Mouse (Mus musculus) C2C12 (cell line): ENCODE results near the gene Tmc8. TPM values are rescaled to one million over a fixed set of nuclear protein-coding genes. Genes with fewer than 3 reads are reported as not detected.
A peak's percentile ranks its signal among the peaks of the same experiment; 100 is the strongest.

ENCODE experiments used
- H3K27me3 ChIP-seq: one replicate; pipeline ENCODE4 v1.6.1; 2011; ENCODE audit not compliant: control insufficient read depth, insufficient read depth, insufficient read length
- H3K36me3 ChIP-seq: one replicate; pipeline ENCODE4 v1.6.1; 2011; ENCODE audit not compliant: control insufficient read depth, insufficient read depth
- H3K4me3 ChIP-seq: one replicate; pipeline ENCODE4 v1.5.1; 2011; ENCODE audit warnings: mild to moderate bottlenecking, control low read depth; ENCODE audit not compliant: poor library complexity, insufficient read depth, severe bottlenecking
- H3K79me2 ChIP-seq: one replicate; pipeline ENCODE4 v1.6.1; 2011; ENCODE audit not compliant: control insufficient read depth, insufficient read depth
- H3K79me3 ChIP-seq: one replicate; pipeline ENCODE4 v1.6.1; 2011; ENCODE audit warnings: low read depth, control low read depth
- H3ac ChIP-seq: one replicate; pipeline ENCODE3; 2011; ENCODE audit warnings: low read depth; ENCODE audit not compliant: control insufficient read depth, insufficient read length
- CEBPB ChIP-seq: IDR thresholded peaks from one replicate; pipeline ENCODE4 v1.6.1; 2011; ENCODE audit warnings: low read depth, mild to moderate bottlenecking, control low read depth, moderate library complexity
- CTCF ChIP-seq: IDR thresholded peaks from one replicate; pipeline ENCODE4 v1.5.1; 2011; ENCODE audit not compliant: control insufficient read depth, insufficient read depth, insufficient read length
- FOSL1 ChIP-seq: IDR thresholded peaks from one replicate; pipeline ENCODE4 v1.8.0; 2011; ENCODE audit warnings: mild to moderate bottlenecking, low read length; ENCODE audit not compliant: poor library complexity, insufficient read depth, severe bottlenecking
- MAX ChIP-seq: IDR thresholded peaks from one replicate; pipeline ENCODE4 v1.6.1; 2011; ENCODE audit warnings: mild to moderate bottlenecking, control low read depth
- MYOD1 ChIP-seq: IDR thresholded peaks from one replicate; pipeline ENCODE4 v1.6.1; 2011; ENCODE audit warnings: low read depth; ENCODE audit not compliant: control insufficient read depth, insufficient read length
- MYOG ChIP-seq: IDR thresholded peaks from one replicate; pipeline ENCODE4 v1.6.1; 2011; ENCODE audit not compliant: control insufficient read depth, insufficient read length; ENCODE audit errors: extremely low read depth
- USF1 ChIP-seq: IDR thresholded peaks from one replicate; pipeline ENCODE4 v1.6.1; 2011; ENCODE audit warnings: low read depth, mild to moderate bottlenecking, control low read depth, moderate library complexity
- polyA plus RNA-seq: library from polyadenylated mRNA; unstranded; fragments of >200 nt; fragmentation: generic; extraction: Trizol; gene quantifications from one replicate; pipeline ENCODE4 v1.2.1, GENCODE M21; 2012; ENCODE audit warnings: missing spikeins

Gene Tmc8
- polyA plus RNA-seq, 1 experiment, result 0.09 TPM

DNA sequence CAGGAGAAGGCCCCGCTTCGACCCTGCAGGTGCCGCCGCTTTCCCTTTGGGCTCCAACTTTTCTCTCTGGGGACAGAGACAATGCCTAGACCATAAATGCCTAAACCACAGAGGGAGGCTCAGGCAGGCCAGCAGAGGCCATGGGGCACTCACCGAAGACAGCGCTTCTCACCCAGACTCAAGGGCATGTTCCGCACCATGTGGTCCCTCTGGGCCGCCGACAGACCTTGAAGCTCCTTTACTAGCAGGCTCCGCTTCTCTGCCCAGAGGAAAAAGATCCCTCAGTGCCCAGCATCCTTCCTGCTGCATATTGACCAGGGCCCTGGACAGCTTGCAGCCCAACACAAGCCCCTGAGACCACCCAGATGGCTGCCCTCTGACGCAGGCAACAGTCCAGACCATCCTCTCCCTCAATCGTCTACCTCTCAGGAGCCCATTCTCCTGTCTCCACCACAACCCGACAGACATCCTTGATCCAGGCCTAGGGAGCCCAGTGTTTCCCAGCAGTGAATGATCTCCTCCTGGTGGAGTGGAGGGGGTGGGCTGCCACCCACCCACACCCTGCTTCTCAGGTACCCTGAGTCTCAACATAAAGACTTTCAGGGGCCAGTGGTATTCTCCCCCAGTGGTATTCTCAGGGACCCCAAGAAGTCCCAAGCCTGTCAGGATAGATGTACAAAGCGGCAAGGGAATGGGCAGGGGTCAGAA, 5.6 kb upstream of the Tmc8 start:
- no peak for TF ChIP-seq MYOG
- TF ChIP-seq MAX, result no peak
- no peak for TF ChIP-seq CEBPB
- Histone ChIP-seq H3ac (no peak overlapping the region), H3K36me3 (no peaks in the 10 kb centered on the region), H3K4me3 (no peak overlapping the region), H3K79me2 (no peaks in the 10 kb centered on the region), H3K27me3 (no peaks in the 10 kb centered on the region), H3K79me3 (no peaks in the 10 kb centered on the region)

DNA sequence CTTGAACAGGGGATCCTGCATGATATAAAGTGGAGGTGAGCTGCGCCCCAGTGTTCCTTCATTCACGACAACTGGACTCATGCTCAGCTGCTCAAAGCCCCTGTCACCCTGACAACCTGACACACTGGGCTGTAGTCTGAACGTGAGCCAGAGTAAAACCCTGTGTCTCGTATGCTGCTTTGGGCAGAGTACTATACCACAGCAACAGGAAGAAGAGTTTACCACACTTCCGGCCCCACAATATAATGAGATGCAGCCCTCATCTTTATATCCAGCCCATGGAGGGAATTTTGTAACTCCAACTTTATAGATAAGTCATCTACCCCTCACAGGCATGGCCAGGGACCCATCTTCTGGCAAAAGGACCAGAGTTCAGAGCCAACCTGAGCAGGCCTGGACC, 4.8 kb upstream of the Tmc8 start:
- H3K36me3 ChIP-seq, result no peaks in the 10 kb centered on the region
- no peak overlapping the region for H3ac ChIP-seq
- no peak for TF ChIP-seq CTCF
- no peak for TF ChIP-seq MYOD1
- TF ChIP-seq USF1, result no peak
- TF ChIP-seq MYOG, result no peak
- TF ChIP-seq CEBPB, result no peak
- no peak for TF ChIP-seq FOSL1
- TF ChIP-seq MAX, result no peak
- no peaks in the 10 kb centered on the region for H3K27me3 ChIP-seq
- no peaks in the 10 kb centered on the region for H3K79me3 ChIP-seq
- H3K79me2 ChIP-seq, result no peaks in the 10 kb centered on the region
- no peak overlapping the region for H3K4me3 ChIP-seq

DNA sequence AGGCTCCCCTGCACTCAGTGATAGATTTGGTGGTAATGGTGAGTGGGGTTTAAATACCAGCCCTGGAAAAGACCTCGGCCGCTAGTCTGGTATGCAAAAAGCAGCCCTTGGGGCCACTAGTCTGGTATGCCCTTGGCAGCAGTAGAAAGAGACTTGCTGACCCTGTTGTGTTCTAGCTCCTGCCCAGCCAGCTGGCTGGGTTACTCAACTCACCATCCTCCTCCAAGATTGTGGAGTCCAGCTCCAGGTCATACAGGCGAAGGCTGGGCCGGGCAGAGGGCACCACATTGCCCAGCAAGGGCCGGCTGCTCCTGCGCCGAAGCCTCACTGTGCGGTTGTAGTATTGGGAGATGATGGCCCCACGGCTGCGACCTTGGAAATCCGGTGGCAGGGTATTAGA, 3.8 kb upstream of the Tmc8 start:
- Histone ChIP-seq H3K27me3 (no peaks in the 10 kb centered on the region), H3K79me2 (no peaks in the 10 kb centered on the region), H3K36me3 (no peaks in the 10 kb centered on the region), H3K79me3 (no peaks in the 10 kb centered on the region), H3K4me3 (no peak overlapping the region), H3ac (no peak overlapping the region)
- TF ChIP-seq MYOG (no peak), FOSL1 (no peak), MAX (no peak), USF1 (no peak)

DNA sequence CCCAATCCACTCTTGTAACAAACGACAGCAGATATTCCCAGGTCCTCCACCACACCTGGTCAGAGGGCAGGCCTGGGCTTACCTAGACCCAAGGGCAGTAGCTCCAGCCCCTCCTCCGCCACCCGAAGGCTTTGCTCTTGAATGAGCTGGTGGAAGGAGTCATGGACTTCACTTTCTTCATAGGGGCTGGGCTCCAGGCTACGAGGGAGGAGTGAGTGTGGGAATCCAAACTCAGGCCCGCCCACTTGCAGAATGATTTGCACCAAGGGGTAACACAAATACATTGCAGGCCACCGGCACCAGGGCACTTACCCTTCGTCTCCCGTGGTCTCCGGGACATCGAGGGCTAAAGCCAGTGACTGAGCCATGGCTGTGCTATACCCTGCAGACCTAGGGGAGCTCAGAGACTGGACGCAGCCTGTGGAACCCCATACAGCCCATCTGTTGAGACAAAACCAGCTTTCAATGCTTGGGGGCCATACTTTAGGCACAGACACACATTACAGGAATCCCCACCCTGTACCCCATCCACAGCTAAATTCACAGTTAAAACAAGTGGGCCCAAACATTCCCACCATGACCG, 2.9 kb upstream of the Tmc8 start:
- TF ChIP-seq USF1, result no peak
- no peak for TF ChIP-seq MYOG
- TF ChIP-seq CEBPB, result no peak
- TF ChIP-seq MAX, result no peak
- TF ChIP-seq CTCF, result no peak
- TF ChIP-seq FOSL1, result no peak
- no peak for TF ChIP-seq MYOD1
- H3K27me3 ChIP-seq, result no peaks in the 10 kb centered on the region
- H3K4me3 ChIP-seq, result peak overlapping the region; percentile 42
- H3ac ChIP-seq, result peak overlapping the region; percentile 64
- no peaks in the 10 kb centered on the region for H3K79me3 ChIP-seq
- no peaks in the 10 kb centered on the region for H3K79me2 ChIP-seq
- H3K36me3 ChIP-seq, result no peaks in the 10 kb centered on the region

DNA sequence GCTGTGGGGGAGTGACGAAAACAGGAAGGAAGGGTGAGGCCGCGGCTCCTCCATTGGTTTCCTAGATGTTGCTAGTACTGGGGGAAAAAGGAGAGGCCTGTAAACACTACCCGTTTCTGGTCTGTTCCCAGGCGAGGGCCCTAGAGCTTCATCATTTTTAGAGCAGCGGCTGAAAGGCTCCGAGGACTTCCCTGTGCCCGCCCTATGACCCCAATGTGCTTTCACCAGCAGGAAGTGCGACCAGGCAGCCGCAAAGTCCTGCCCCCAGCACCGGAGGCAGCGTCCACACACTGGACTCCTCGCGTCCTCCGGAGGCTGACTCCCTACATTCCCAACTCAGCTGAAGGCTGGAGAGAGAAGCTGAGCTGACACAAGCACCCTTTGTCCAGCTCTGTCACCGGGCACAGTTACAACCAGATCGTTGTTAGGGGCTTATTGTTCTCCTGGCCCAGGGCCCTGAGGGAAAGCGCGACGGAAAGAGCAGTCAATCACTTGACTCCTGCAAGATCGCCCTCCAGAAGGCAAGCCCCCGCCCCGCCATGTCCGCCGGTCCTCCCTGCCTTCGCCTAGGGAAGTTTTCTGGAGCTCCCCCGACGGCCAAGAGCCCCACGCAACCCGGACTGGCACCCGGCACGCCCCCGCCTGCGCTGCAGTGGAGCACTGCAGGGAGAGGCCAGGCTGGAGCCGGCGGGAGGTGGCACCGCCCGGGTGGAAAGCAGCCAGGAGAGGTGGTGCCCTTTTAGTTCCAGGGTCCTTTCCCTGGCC, 2.3 kb upstream of the Tmc8 start:
- no peaks in the 10 kb centered on the region for H3K79me3 ChIP-seq
- no peaks in the 10 kb centered on the region for H3K79me2 ChIP-seq
- H3ac ChIP-seq, result peak overlapping the region; percentile 64
- H3K4me3 ChIP-seq, result peak overlapping the region; percentile 42
- no peaks in the 10 kb centered on the region for H3K27me3 ChIP-seq
- no peaks in the 10 kb centered on the region for H3K36me3 ChIP-seq
- TF ChIP-seq FOSL1 (no peak), CTCF (no peak), MYOD1 (no peak), CEBPB (no peak), MAX (no peak), USF1 (no peak), MYOG (no peak)

DNA sequence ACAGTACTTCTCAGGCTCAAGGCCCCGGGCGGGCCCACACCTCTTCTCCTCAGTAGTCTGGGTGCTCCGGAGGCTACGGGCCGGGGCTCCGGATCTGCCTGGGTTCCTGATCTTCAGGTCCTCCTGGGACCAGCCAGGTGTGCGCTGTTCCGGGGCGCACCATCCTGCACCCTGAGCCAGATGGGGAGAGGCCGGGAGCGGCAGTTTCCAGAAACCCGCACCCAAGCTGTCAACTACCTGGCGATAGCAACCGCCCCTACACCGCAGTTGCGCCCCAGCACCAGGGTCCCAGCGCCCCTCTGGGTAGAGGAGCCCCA, 1.7 kb upstream of the Tmc8 start:
- TF ChIP-seq MYOD1 (no peak), CEBPB (no peak), FOSL1 (no peak), USF1 (no peak), CTCF (no peak), MAX (no peak), MYOG (no peak)
- H3ac ChIP-seq, result peak overlapping the region; percentile 64
- H3K27me3 ChIP-seq, result no peaks in the 10 kb centered on the region
- no peaks in the 10 kb centered on the region for H3K79me3 ChIP-seq
- no peaks in the 10 kb centered on the region for H3K36me3 ChIP-seq
- peak overlapping the region; percentile 42 for H3K4me3 ChIP-seq
- no peaks in the 10 kb centered on the region for H3K79me2 ChIP-seq
